Mouse (Mus musculus): ENCODE results near the gene Gm10770. TPM values are rescaled to one million over a fixed set of nuclear protein-coding genes. Genes with fewer than 3 reads are reported as not detected.
"Not testable (repeated sequence)": the region's sequence is repeated elsewhere in the genome, so short reads cannot be mapped to it uniquely, and the experiment has no call there.

Gm10770 gene
- polyA plus RNA-seq, 1 experiment from 2014 or later: not detected

DNA sequence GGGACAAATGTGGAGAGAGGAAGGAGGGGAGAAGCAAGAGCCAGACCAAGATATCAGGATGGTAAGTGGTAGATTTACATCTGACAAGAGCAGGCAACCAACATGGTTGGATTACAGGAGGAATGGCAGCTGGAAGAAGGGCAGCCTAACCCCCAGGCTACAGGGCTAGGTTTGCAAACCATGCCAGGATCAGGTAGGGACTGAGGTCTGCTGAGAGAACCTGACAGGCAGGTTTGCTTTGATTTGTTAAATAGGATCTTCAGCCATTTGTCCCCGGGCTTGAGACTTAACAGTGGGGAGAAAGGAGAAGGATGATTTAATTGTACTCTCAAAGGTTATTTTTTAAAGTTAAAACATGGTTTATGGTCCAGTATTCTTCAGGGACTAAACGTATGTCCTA lies 46.7 kb downstream of the Gm10770 start:
- peaks cover 38% of the 10 kb centered on the region for H3K36me3 ChIP-seq (replicated peaks; ENCODE audit: control insufficient read depth, insufficient read depth)
- no peak overlapping the region for H3K4me3 ChIP-seq (replicated peaks; ENCODE audit: low read length)
- no peaks in the 10 kb centered on the region for H3K27me3 ChIP-seq (ENCODE audit: control insufficient read depth, insufficient read depth, low read length)
- 89% methylated on average over 2 of the region's 2 CpGs for WGBS
- ATAC-seq (ENCODE audit: low FRiP score) (no peak), DNase-seq (ENCODE audit: low spot score) (no peak)
- H3K4me1 ChIP-seq (replicated peaks; ENCODE audit: control insufficient read depth, insufficient read depth, low read length): peaks cover 6% of the 10 kb centered on the region
- no peak overlapping the region for H3K9ac ChIP-seq
- no peak overlapping the region for H3K4me2 ChIP-seq (replicated peaks)
- no peak overlapping the region for H3K27ac ChIP-seq
- peaks cover 27% of the 10 kb centered on the region for H3K9me3 ChIP-seq (ENCODE audit: control insufficient read depth, low read length)

DNA sequence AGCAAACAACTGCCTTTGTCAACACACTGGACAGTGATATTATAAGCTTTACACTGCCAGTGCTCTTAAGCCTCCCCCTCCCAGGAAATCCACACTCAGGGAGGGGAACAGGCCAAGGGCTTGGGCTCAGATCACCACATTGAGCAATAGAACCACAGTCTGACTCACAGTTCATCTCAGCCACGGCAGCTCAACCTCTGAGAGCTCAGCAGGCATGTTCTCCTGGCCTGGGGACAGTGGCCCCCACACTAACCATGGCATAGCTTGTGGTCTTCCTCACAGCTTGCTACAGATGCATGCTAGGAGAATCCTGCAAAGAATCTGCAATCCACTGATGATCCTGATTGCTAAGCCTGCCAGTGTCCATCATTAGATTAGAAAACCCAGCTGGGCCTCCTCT lies 47.5 kb downstream of the Gm10770 start:
- not testable (repeated sequence) for H3K4me2 ChIP-seq (replicated peaks); H3K27ac ChIP-seq; H3K27me3 ChIP-seq (ENCODE audit: control insufficient read depth, insufficient read depth, low read length); H3K4me1 ChIP-seq (replicated peaks; ENCODE audit: control insufficient read depth, insufficient read depth, low read length); H3K9ac ChIP-seq; H3K4me3 ChIP-seq (replicated peaks; ENCODE audit: low read length); ATAC-seq (ENCODE audit: low FRiP score); DNase-seq (ENCODE audit: low spot score)
- Histone ChIP-seq H3K9me3 (ENCODE audit: control insufficient read depth, low read length) (peaks cover 31% of the 10 kb centered on the region), H3K36me3 (replicated peaks; ENCODE audit: control insufficient read depth, insufficient read depth) (peaks cover 38% of the 10 kb centered on the region)
- 86% methylated on average over 1 of the region's 1 CpGs for WGBS

Other genes with a start within 250 kb of the Gm10770 start
- 12.2 and 13.1 TPM in 2 replicates for gene Zfp120, start 43.0 kb downstream of the Gm10770 start, polyA plus RNA-seq (2014; fragmentation: Nextera tagmentation; extraction: Ambion mirVana)
- gene Gm14139, start 2.1 kb upstream of the Gm10770 start, polyA plus RNA-seq (2014; fragmentation: Nextera tagmentation; extraction: Ambion mirVana): not detected in 2 replicates
- gene Zfp937, start 38.4 kb upstream of the Gm10770 start, polyA plus RNA-seq (2014; fragmentation: Nextera tagmentation; extraction: Ambion mirVana): 12.2 TPM in 2 replicates
- gene Gm21994, start 75.9 kb upstream of the Gm10770 start, polyA plus RNA-seq (2014; fragmentation: Nextera tagmentation; extraction: Ambion mirVana): 1.8 and 1.9 TPM in 2 replicates
- gene Gm14124, start 77.8 kb upstream of the Gm10770 start, polyA plus RNA-seq (2014; fragmentation: Nextera tagmentation; extraction: Ambion mirVana): 0.07 TPM in 1 of 2 replicates, not detected in the other
- 0.87 TPM in 1 of 2 replicates, not detected in the other for gene Gm10130, start 144.0 kb upstream of the Gm10770 start, polyA plus RNA-seq (2014; fragmentation: Nextera tagmentation; extraction: Ambion mirVana)
- gene 3300002I08Rik, start 183.1 kb upstream of the Gm10770 start, polyA plus RNA-seq (2014; fragmentation: Nextera tagmentation; extraction: Ambion mirVana): 13.9 and 16.0 TPM in 2 replicates

All from hindbrain, embryonic 14.5 days (tissue).